Mouse (Mus musculus): ENCODE results near the gene Ciz1. TPM values are rescaled to one million over a fixed set of nuclear protein-coding genes. Genes with fewer than 3 reads are reported as not detected.

The Ciz1 gene
- polyA plus RNA-seq, 1 experiment from 2014 or later = 20.1 TPM

DNA sequence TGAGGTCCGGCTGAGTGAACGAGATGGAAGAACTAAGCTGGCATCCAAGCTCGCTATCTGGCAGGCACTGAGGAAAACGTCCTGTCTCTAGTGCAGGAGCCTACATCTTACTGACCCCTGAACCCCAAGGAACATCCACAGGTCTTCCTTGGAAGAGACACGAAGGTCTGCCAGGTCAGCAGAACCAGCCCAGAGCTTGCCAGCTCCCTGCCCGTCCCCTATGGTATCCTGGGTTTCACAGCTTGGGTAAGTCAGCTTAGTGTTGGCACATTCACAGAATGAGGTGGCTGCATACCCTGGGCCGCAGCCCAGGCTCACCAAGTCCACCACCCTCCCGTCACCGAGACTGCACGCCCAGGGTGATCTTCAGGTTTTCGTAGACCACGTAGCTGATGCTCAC lies 63.7 kb downstream of the Ciz1 start:
- no peak overlapping the region for H3K4me3 ChIP-seq (ENCODE audit: low read depth, low read length)
- no peak overlapping the region for H3K4me2 ChIP-seq (replicated peaks; ENCODE audit: low read depth)
- no peaks in the 10 kb centered on the region for H3K27me3 ChIP-seq (replicated peaks; ENCODE audit: control insufficient read depth, insufficient read depth, low read length)
- TF ChIP-seq CTCF (IDR thresholded peaks at IDR 0.05; ENCODE audit: low read depth) = no peak
- 87% methylated on average over 12 of the region's 12 CpGs for WGBS
- peaks cover 70% of the 10 kb centered on the region for H3K36me3 ChIP-seq (ENCODE audit: control insufficient read depth, insufficient read depth)
- no peak for ATAC-seq
- no peaks in the 10 kb centered on the region for H3K9me3 ChIP-seq (ENCODE audit: control insufficient read depth)
- no peak overlapping the region for H3K27ac ChIP-seq (ENCODE audit: low read depth, low read length)
- no peaks in the 10 kb centered on the region for H3K4me1 ChIP-seq (replicated peaks; ENCODE audit: control insufficient read depth, insufficient read depth, low read length)
- no peak overlapping the region for H3K9ac ChIP-seq (ENCODE audit: low read depth, low read length)

DNA sequence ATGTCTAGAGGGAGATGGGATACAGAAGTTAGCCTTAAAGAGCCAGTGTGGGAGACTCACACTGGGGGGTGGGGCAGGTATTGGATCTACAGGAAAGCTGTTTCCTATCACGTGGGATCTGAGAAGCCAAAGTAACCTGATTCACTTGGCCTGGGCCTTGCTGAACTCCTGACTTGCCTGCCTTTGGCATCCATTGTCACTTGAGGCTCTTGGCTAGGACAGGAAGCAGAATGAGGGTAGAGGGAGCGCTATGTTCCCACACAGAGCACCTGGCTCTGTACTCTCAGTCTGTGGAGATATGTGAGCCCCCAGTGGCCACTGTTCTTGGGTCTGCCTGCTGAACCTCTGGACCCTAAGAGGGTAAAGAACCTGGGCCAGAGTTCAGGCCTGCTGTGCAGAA lies 64.4 kb downstream of the Ciz1 start:
- Histone ChIP-seq H3K4me3 (ENCODE audit: low read depth, low read length) (no peak overlapping the region), H3K9me3 (ENCODE audit: control insufficient read depth) (no peaks in the 10 kb centered on the region), H3K4me1 (replicated peaks; ENCODE audit: control insufficient read depth, insufficient read depth, low read length) (no peaks in the 10 kb centered on the region), H3K27me3 (replicated peaks; ENCODE audit: control insufficient read depth, insufficient read depth, low read length) (no peaks in the 10 kb centered on the region), H3K4me2 (replicated peaks; ENCODE audit: low read depth) (no peak overlapping the region), H3K27ac (ENCODE audit: low read depth, low read length) (no peak overlapping the region), H3K9ac (ENCODE audit: low read depth, low read length) (no peak overlapping the region), H3K36me3 (ENCODE audit: control insufficient read depth, insufficient read depth) (peaks cover 76% of the 10 kb centered on the region)
- ATAC-seq = no peak
- 78% methylated on average over 2 of the region's 2 CpGs for WGBS
- TF ChIP-seq CTCF (IDR thresholded peaks at IDR 0.05; ENCODE audit: low read depth) = no peak

DNA sequence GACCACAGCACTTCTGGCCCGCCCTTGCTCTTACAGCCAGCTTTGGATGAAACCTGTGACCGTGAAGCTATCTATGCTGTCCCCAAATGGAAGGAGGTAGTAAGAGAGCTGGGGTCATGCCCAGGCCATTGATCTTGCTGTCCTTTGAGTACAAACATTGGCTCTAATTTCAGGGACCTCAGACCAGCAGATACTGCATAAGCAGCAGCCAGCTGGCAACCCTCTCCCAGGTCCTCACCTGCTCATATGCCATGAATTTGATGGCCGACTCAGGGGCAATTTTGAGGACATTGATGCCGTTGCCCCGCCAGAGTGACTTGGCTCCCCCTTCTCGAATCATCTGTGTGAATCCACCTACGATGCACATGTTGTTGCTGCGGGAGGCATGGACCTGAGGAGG lies 65.4 kb downstream of the Ciz1 start:
- Histone ChIP-seq H3K9ac (ENCODE audit: low read depth, low read length) (no peak overlapping the region), H3K27ac (ENCODE audit: low read depth, low read length) (no peak overlapping the region; the same call in 1 of the 2 replicates), H3K36me3 (ENCODE audit: control insufficient read depth, insufficient read depth) (peaks cover 76% of the 10 kb centered on the region), H3K9me3 (ENCODE audit: control insufficient read depth) (no peaks in the 10 kb centered on the region), H3K27me3 (replicated peaks; ENCODE audit: control insufficient read depth, insufficient read depth, low read length) (no peaks in the 10 kb centered on the region), H3K4me1 (replicated peaks; ENCODE audit: control insufficient read depth, insufficient read depth, low read length) (peaks cover 4% of the 10 kb centered on the region), H3K4me2 (replicated peaks; ENCODE audit: low read depth) (no peak overlapping the region), H3K4me3 (ENCODE audit: low read depth, low read length) (no peak overlapping the region)
- TF ChIP-seq CTCF (IDR thresholded peaks at IDR 0.05; ENCODE audit: low read depth) = no peak
- WGBS = 83% methylated on average over 8 of the region's 8 CpGs
- ATAC-seq = no peak

DNA sequence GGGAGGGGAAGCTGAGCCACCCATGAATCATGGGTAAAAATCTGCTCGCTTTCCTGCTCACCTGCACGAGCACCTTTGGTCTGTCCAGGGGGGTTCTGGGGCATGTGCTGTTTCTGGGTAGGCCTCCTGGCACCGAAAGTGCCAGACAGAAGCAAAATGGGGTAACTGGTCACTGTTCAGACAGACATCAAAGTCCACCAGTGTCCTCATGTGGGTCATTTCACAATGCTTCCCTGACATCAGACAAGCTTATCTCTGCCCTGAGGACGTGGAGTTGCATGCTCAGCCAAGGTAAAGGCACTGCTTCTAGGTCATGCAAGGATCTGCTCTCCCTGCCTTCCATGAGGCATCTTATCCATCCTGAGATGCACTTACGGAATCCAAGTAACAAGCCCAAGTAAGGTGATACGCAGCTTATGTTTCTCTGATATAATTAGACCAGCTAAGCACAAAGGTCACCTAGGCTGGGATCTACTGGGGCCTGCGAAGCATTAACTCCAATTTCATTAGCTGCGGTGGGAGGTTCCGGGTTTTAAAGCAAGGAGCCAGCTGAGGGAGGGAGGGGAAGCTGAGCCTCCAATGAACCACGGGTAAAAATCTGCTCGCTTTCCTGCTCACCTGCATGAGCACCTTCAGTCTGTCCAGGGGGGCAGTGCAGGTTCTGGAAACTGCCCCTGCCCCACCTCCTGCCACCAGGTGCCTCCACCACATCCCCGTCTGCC lies 66.5 kb downstream of the Ciz1 start:
- Histone ChIP-seq H3K4me1 (replicated peaks; ENCODE audit: control insufficient read depth, insufficient read depth, low read length) (peaks cover 6% of the 10 kb centered on the region), H3K4me3 (ENCODE audit: low read depth, low read length) (no peak overlapping the region), H3K9ac (ENCODE audit: low read depth, low read length) (0 out of 2 replicates have a peak overlapping the region, but pooled peaks have one; percentile 7), H3K36me3 (ENCODE audit: control insufficient read depth, insufficient read depth) (peaks cover 76% of the 10 kb centered on the region), H3K27me3 (replicated peaks; ENCODE audit: control insufficient read depth, insufficient read depth, low read length) (no peaks in the 10 kb centered on the region), H3K27ac (ENCODE audit: low read depth, low read length) (peak overlapping the region; percentile 77), H3K4me2 (replicated peaks; ENCODE audit: low read depth) (no peak overlapping the region), H3K9me3 (ENCODE audit: control insufficient read depth) (no peaks in the 10 kb centered on the region)
- WGBS = 49% methylated on average over 12 of the region's 12 CpGs
- ATAC-seq = peak; percentile 82
- peak; percentile 34; the same call in 1 of the 2 replicates for TF ChIP-seq CTCF (IDR thresholded peaks at IDR 0.05; ENCODE audit: low read depth)

DNA sequence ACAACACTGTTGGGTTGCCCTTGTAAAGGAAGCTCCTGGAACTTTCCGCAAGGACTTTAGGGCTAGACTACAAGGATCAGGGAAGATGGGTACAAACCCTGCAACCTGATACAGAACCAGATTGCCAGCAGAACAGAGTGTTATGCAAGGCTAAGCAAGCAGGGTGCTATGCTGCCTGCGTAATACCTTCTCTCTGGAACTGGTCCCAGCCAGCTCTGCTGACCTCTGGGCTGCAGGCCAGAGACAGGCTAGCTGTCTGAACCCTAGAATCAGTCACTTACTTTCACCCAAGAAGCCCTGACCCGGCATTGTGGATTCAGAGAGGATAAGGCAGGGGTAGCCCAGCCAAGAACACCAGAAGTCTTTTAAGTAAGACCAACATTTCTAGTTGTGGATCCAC lies 67.2 kb downstream of the Ciz1 start:
- Histone ChIP-seq H3K27ac (ENCODE audit: low read depth, low read length) (peak overlapping the region; percentile 77), H3K9me3 (ENCODE audit: control insufficient read depth) (no peaks in the 10 kb centered on the region), H3K27me3 (replicated peaks; ENCODE audit: control insufficient read depth, insufficient read depth, low read length) (no peaks in the 10 kb centered on the region), H3K4me2 (replicated peaks; ENCODE audit: low read depth) (no peak overlapping the region), H3K9ac (ENCODE audit: low read depth, low read length) (no peak overlapping the region), H3K36me3 (ENCODE audit: control insufficient read depth, insufficient read depth) (peaks cover 69% of the 10 kb centered on the region), H3K4me3 (ENCODE audit: low read depth, low read length) (no peak overlapping the region), H3K4me1 (replicated peaks; ENCODE audit: control insufficient read depth, insufficient read depth, low read length) (peaks cover 6% of the 10 kb centered on the region)
- no peak for ATAC-seq
- WGBS = 65% methylated on average over 3 of the region's 3 CpGs
- no peak for TF ChIP-seq CTCF (IDR thresholded peaks at IDR 0.05; ENCODE audit: low read depth)

DNA sequence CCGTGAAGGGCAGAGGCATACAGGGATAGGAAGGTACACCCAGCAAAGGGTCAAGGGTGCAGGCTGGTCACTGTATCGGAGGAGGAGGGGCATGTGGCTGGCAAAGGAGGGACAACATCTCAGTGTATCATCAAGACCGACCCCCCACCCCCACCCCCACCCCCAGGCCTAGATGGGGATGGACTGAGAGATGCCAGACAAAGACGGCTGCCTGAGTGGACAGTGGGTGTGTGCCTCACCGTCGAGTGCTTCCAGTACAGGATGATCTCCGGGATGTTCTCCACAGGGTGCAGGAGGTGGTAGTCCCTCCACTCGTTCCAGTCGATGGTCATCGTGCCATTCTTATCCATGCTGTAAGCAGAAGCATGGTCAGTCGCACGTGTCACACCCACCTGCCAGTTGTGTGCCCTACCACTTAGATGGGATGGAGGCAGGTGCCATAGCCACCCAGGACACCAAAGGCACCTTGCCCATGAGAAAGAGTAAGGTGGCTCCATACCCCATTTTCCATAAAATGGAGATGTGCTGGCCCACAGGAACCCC lies 68.0 kb downstream of the Ciz1 start:
- Histone ChIP-seq H3K4me1 (replicated peaks; ENCODE audit: control insufficient read depth, insufficient read depth, low read length) (peaks cover 10% of the 10 kb centered on the region), H3K27me3 (replicated peaks; ENCODE audit: control insufficient read depth, insufficient read depth, low read length) (no peaks in the 10 kb centered on the region), H3K4me3 (ENCODE audit: low read depth, low read length) (no peak overlapping the region), H3K4me2 (replicated peaks; ENCODE audit: low read depth) (no peak overlapping the region; the same call in 1 of the 2 replicates), H3K27ac (ENCODE audit: low read depth, low read length) (peak overlapping the region; percentile 41), H3K9me3 (ENCODE audit: control insufficient read depth) (no peaks in the 10 kb centered on the region), H3K9ac (ENCODE audit: low read depth, low read length) (no peak overlapping the region), H3K36me3 (ENCODE audit: control insufficient read depth, insufficient read depth) (peaks cover 62% of the 10 kb centered on the region)
- WGBS = 86% methylated on average over 12 of the region's 12 CpGs
- no peak for ATAC-seq
- TF ChIP-seq CTCF (IDR thresholded peaks at IDR 0.05; ENCODE audit: low read depth) = no peak
